Mouse (Mus musculus) midbrain, embryonic 14.5 days (tissue): ENCODE data around the gene Wscd2. TPM values are rescaled to one million over a fixed set of nuclear protein-coding genes. Genes with fewer than 3 reads are reported as not detected.

Source experiments
- ATAC-seq: fragments of 200-750 bp; cut with Nextera tagmentation; 2 replicates; pipeline ENCODE4 v1.8.0; 2017; ENCODE audit warnings: moderate number of reproducible peaks, moderate library complexity; ENCODE audit not compliant: low FRiP score, low TSS enrichment
- DNase-seq: peaks from one replicate; pipeline ENCODE4 v3.0.0-alpha.2; 2015
- H3K27ac ChIP-seq: fragments of 300-500 bp; sonication (generic); replicated peaks from 2 replicates; pipeline ENCODE4 v1.5.1; 2014; ENCODE audit warnings: mild to moderate bottlenecking, low read depth, low read length, moderate library complexity
- H3K27me3 ChIP-seq: fragments of 300-500 bp; sonication (generic); 2 replicates; pipeline ENCODE4 v1.6.1; 2014; ENCODE audit warnings: low read length, control low read depth, mixed read lengths; ENCODE audit not compliant: control insufficient read depth, insufficient read depth
- H3K36me3 ChIP-seq: fragments of 300-500 bp; sonication (generic); 2 replicates; pipeline ENCODE4 v1.6.1; 2014; ENCODE audit warnings: low read length, control low read depth; ENCODE audit not compliant: control insufficient read depth, insufficient read depth
- H3K4me1 ChIP-seq: fragments of 300-500 bp; sonication (generic); 2 replicates; pipeline ENCODE4 v1.6.1; 2014; ENCODE audit warnings: mild to moderate bottlenecking, antibody characterized with exemption, low read length, control low read depth; ENCODE audit not compliant: control insufficient read depth, insufficient read depth
- H3K4me2 ChIP-seq: fragments of 300-500 bp; sonication (generic); 2 replicates; pipeline ENCODE4 v1.6.1; 2014; ENCODE audit warnings: mild to moderate bottlenecking, low read length, moderate library complexity
- H3K4me3 ChIP-seq: fragments of 300-500 bp; sonication (generic); replicated peaks from 2 replicates; pipeline ENCODE4 v1.5.1; 2014; ENCODE audit warnings: low read depth, low read length
- H3K9ac ChIP-seq: fragments of 300-500 bp; sonication (generic); replicated peaks from 2 replicates; pipeline ENCODE4 v1.6.1; 2014; ENCODE audit warnings: mild to moderate bottlenecking, low read length, moderate library complexity
- H3K9me3 ChIP-seq: fragments of 300-500 bp; sonication (generic); 2 replicates; pipeline ENCODE4 v1.6.1; 2016; ENCODE audit warnings: low read length, control low read depth, mixed read lengths; ENCODE audit not compliant: control insufficient read depth
- WGBS: fragments of 180-500 bp; shearing (Covaris S2); extraction: QIAGEN DNeasy Blood & Tissue Kit; methylation state at CpG from one replicate; pipeline ENCODE4 v1.1.7; 2014; 5-methylcytosine and 5-hydroxymethylcytosine counted together
- polyA plus RNA-seq: library from polyadenylated mRNA; unstranded; fragments of >200 nt; fragmentation: Nextera tagmentation; extraction: Ambion mirVana; gene quantifications from 2 replicates; pipeline ENCODE4 v1.2.1, GENCODE M21; 2014

The Wscd2 gene
- 10.7 and 12.0 TPM in 2 replicates for polyA plus RNA-seq

- no peak for ATAC-seq
- Histone ChIP-seq H3K4me3 (peak within 1 kb of the TSS; percentile 62), H3K9me3 (no peaks in the 10 kb centered on the region), H3K27me3 (0 out of 2 replicates have a peak, but pooled peaks cover 3% of the 10 kb centered on the region), H3K9ac (peak within 1 kb of the TSS; percentile 91), H3K27ac (peak within 1 kb of the TSS; percentile 83), H3K4me1 (peaks cover 29% of the 10 kb centered on the region), H3K4me2 (peak within 1 kb of the TSS; percentile 82), H3K36me3 (no peaks in the 10 kb centered on the region)
- 58% methylated on average over 6 of the region's 6 CpGs for WGBS
- no peak for DNase-seq
These were observed at the start of gene Wscd2 for GRCm38 (mm10) chr5:113490033-113490432. Gene Wscd2, plus strand, starts transcription at chr5:113490333.

- Histone ChIP-seq H3K27ac (peak overlapping the region; percentile 39; the same call in 1 of the 2 replicates), H3K9ac (no peak overlapping the region), H3K9me3 (no peaks in the 10 kb centered on the region), H3K27me3 (no peaks in the 10 kb centered on the region), H3K4me2 (no peak overlapping the region), H3K4me3 (no peak overlapping the region), H3K4me1 (peaks cover 12% of the 10 kb centered on the region; the same call in 1 of the 2 replicates), H3K36me3 (no peaks in the 10 kb centered on the region)
- DNase-seq (peak; percentile 61), ATAC-seq (no peak)
- WGBS: 53% methylated on average over 3 of the region's 3 CpGs
These were observed 48.0 kb upstream of the Wscd2 start for GRCm38 (mm10) chr5:113442180-113442579.

- 52% methylated on average over 9 of the region's 9 CpGs for WGBS
These were observed 42.0 kb upstream of the Wscd2 start for GRCm38 (mm10) chr5:113448023-113448734.

GRCm38 (mm10) chr5:113449336-113449735 lies 40.8 kb upstream of the Wscd2 start:
- peaks cover 16% of the 10 kb centered on the region for H3K4me1 ChIP-seq
- no peak overlapping the region for H3K4me3 ChIP-seq
- no peaks in the 10 kb centered on the region for H3K36me3 ChIP-seq
- H3K9ac ChIP-seq: no peak overlapping the region
- 79% methylated on average over 3 of the region's 3 CpGs for WGBS
- ATAC-seq: no peak
- H3K27ac ChIP-seq: no peak overlapping the region
- DNase-seq: no peak
- no peaks in the 10 kb centered on the region for H3K27me3 ChIP-seq
- no peak overlapping the region for H3K4me2 ChIP-seq
- no peaks in the 10 kb centered on the region; the same call in 1 of the 2 replicates for H3K9me3 ChIP-seq

More at GRCm38 (mm10) chr5:113448023-113448734, 42.0 kb upstream of the Wscd2 start:
- DNase-seq: peak; percentile 75
- no peak overlapping the region for H3K4me3 ChIP-seq
- H3K27ac ChIP-seq: peak overlapping the region; percentile 32; the same call in 1 of the 2 replicates
- H3K9me3 ChIP-seq: no peaks in the 10 kb centered on the region; the same call in 1 of the 2 replicates
- no peaks in the 10 kb centered on the region for H3K27me3 ChIP-seq
- peaks cover 13% of the 10 kb centered on the region for H3K4me1 ChIP-seq
- no peak for ATAC-seq
- H3K4me2 ChIP-seq: no peak overlapping the region
- H3K36me3 ChIP-seq: no peaks in the 10 kb centered on the region
- H3K9ac ChIP-seq: no peak overlapping the region

- DNase-seq (peak; percentile 12), ATAC-seq (no peak)
These were observed 37.4 kb upstream of the Wscd2 start for GRCm38 (mm10) chr5:113452691-113453090.

GRCm38 (mm10) chr5:113453356-113453755 lies 36.8 kb upstream of the Wscd2 start:
- no peak for ATAC-seq
- peak; percentile 39 for DNase-seq

More at GRCm38 (mm10) chr5:113452691-113453090, 37.4 kb upstream of the Wscd2 start:
- H3K4me2 ChIP-seq: no peak overlapping the region
- peaks cover 15% of the 10 kb centered on the region for H3K4me1 ChIP-seq
- no peaks in the 10 kb centered on the region; the same call in 1 of the 2 replicates for H3K9me3 ChIP-seq
- H3K9ac ChIP-seq: no peak overlapping the region
- 0% methylated on average over 1 of the region's 1 CpGs for WGBS
- H3K27ac ChIP-seq: 0 out of 2 replicates have a peak overlapping the region, but pooled peaks have one; percentile 4
- H3K27me3 ChIP-seq: no peaks in the 10 kb centered on the region
- H3K4me3 ChIP-seq: no peak overlapping the region
- H3K36me3 ChIP-seq: no peaks in the 10 kb centered on the region

GRCm38 (mm10) chr5:113456020-113456419 lies 34.1 kb upstream of the Wscd2 start:
- Histone ChIP-seq H3K4me2 (no peak overlapping the region), H3K27me3 (no peaks in the 10 kb centered on the region), H3K9me3 (no peaks in the 10 kb centered on the region), H3K4me1 (peaks cover 25% of the 10 kb centered on the region), H3K9ac (no peak overlapping the region), H3K36me3 (no peaks in the 10 kb centered on the region), H3K27ac (no peak overlapping the region), H3K4me3 (no peak overlapping the region)
- DNase-seq (no peak), ATAC-seq (no peak)
- 88% methylated on average over 10 of the region's 10 CpGs for WGBS

More at GRCm38 (mm10) chr5:113453356-113453755, 36.8 kb upstream of the Wscd2 start:
- Histone ChIP-seq H3K9ac (no peak overlapping the region), H3K4me1 (peaks cover 11% of the 10 kb centered on the region), H3K4me3 (no peak overlapping the region), H3K9me3 (no peaks in the 10 kb centered on the region; the same call in 1 of the 2 replicates), H3K27me3 (no peaks in the 10 kb centered on the region), H3K4me2 (no peak overlapping the region), H3K36me3 (no peaks in the 10 kb centered on the region), H3K27ac (no peak overlapping the region)
- WGBS: 0% methylated on average over 4 of the region's 4 CpGs

- Histone ChIP-seq H3K9me3 (no peaks in the 10 kb centered on the region), H3K4me1 (peaks cover 31% of the 10 kb centered on the region), H3K27ac (0 out of 2 replicates have a peak overlapping the region, but pooled peaks have one; percentile 16), H3K4me2 (no peak overlapping the region), H3K9ac (no peak overlapping the region), H3K36me3 (no peaks in the 10 kb centered on the region), H3K4me3 (no peak overlapping the region), H3K27me3 (no peaks in the 10 kb centered on the region)
- DNase-seq (no peak), ATAC-seq (no peak)
- WGBS: 88% methylated on average over 4 of the region's 4 CpGs
These were observed 33.4 kb upstream of the Wscd2 start for GRCm38 (mm10) chr5:113456756-113457155.
